Mouse (Mus musculus) limb, embryonic 14.5 days (tissue): Measurements from ENCODE around the gene Stx18. TPM values are rescaled to one million over a fixed set of nuclear protein-coding genes. Genes with fewer than 3 reads are reported as not detected.

Experiments used
- ATAC-seq: fragments of 200-750 bp; cut with Nextera tagmentation; 2 replicates; pipeline ENCODE4 v1.8.0; 2017; ENCODE audit warnings: low read depth, moderate number of reproducible peaks, moderate TSS enrichment; ENCODE audit not compliant: low FRiP score
- DNase-seq: peaks from one replicate; pipeline ENCODE4 v3.0.0-alpha.2; 2015; ENCODE audit warnings: low spot score
- H3K27ac ChIP-seq: fragments of 300-500 bp; sonication (generic); replicated peaks from 2 replicates; pipeline ENCODE4 v1.5.1; 2014; ENCODE audit warnings: low read depth, mild to moderate bottlenecking, low read length, moderate library complexity, mixed read lengths
- H3K27me3 ChIP-seq: fragments of 300-500 bp; sonication (generic); 2 replicates; pipeline ENCODE4 v1.6.1; 2014; ENCODE audit warnings: low read length, mixed read lengths; ENCODE audit not compliant: control insufficient read depth, insufficient read depth
- H3K36me3 ChIP-seq: fragments of 300-500 bp; sonication (generic); 2 replicates; pipeline ENCODE4 v1.6.1; 2014; ENCODE audit warnings: mild to moderate bottlenecking, low read length, moderate library complexity, mixed read lengths; ENCODE audit not compliant: control insufficient read depth, insufficient read depth
- H3K4me1 ChIP-seq: fragments of 300-500 bp; sonication (generic); 2 replicates; pipeline ENCODE4 v1.6.1; 2014; ENCODE audit warnings: antibody characterized with exemption, low read length, mixed read lengths; ENCODE audit not compliant: control insufficient read depth, insufficient read depth
- H3K4me2 ChIP-seq: fragments of 300-500 bp; sonication (generic); replicated peaks from 2 replicates; pipeline ENCODE4 v1.6.1; 2014; ENCODE audit warnings: low read depth, mild to moderate bottlenecking, low read length, moderate library complexity; ENCODE audit not compliant: severe bottlenecking
- H3K4me3 ChIP-seq: fragments of 300-500 bp; sonication (generic); replicated peaks from 2 replicates; pipeline ENCODE4 v1.5.1; 2014; ENCODE audit warnings: low read length
- H3K9ac ChIP-seq: fragments of 300-500 bp; sonication (generic); 2 replicates; pipeline ENCODE4 v1.6.1; 2014; ENCODE audit warnings: mild to moderate bottlenecking, low read depth, low read length, moderate library complexity; ENCODE audit not compliant: severe bottlenecking
- H3K9me3 ChIP-seq: fragments of 300-500 bp; sonication (generic); 2 replicates; pipeline ENCODE4 v1.6.1; 2016; ENCODE audit warnings: low read length; ENCODE audit not compliant: control insufficient read depth
- POLR2A ChIP-seq: fragments of 200-500 bp; IDR thresholded peaks from 2 replicates; pipeline ENCODE4 v1.8.0; 2012; ENCODE audit warnings: inconsistent platforms, mild to moderate bottlenecking, moderate library complexity, borderline replicate concordance; ENCODE audit not compliant: insufficient read depth, insufficient read length; ENCODE audit errors: extremely low read depth
- WGBS: fragments of 180-500 bp; shearing (Covaris S2); extraction: QIAGEN DNeasy Blood & Tissue Kit; methylation state at CpG from one replicate; pipeline ENCODE4 v1.1.7; 2014; 5-methylcytosine and 5-hydroxymethylcytosine counted together
- polyA plus RNA-seq, 2 experiments: library from polyadenylated mRNA; depleted of rRNA in 1 of 2; stranded (reverse) in 1 of 2; unstranded in 1 of 2; fragments of >200 nt; fragmentation: Nextera tagmentation in 1 of 2; extraction: Ambion mirVana in 1 of 2; gene quantifications; 2 replicates each; pipeline versions ENCODE4 v1.2.1 to v1.2.3; 2012 to 2014

Gene Stx18
- polyA plus RNA-seq, 2 experiments: 43.1 to 52.3 TPM

GRCm38 (mm10) chr5:38151264-38151663 lies 112.7 kb downstream of the Stx18 start:
- DNase-seq (no peak), ATAC-seq (no peak)
- no peak for TF ChIP-seq POLR2A
- WGBS: 84% methylated on average over 3 of the region's 3 CpGs
- H3K4me1 ChIP-seq: no peaks in the 10 kb centered on the region
- no peaks in the 10 kb centered on the region for H3K9me3 ChIP-seq
- no peak overlapping the region for H3K27ac ChIP-seq
- H3K4me2 ChIP-seq: no peak overlapping the region
- H3K36me3 ChIP-seq: peaks cover 93% of the 10 kb centered on the region
- no peaks in the 10 kb centered on the region for H3K27me3 ChIP-seq
- no peak overlapping the region for H3K9ac ChIP-seq
- no peak overlapping the region for H3K4me3 ChIP-seq

- Histone ChIP-seq H3K27me3 (no peaks in the 10 kb centered on the region), H3K4me2 (no peak overlapping the region), H3K9me3 (no peaks in the 10 kb centered on the region), H3K36me3 (peaks cover 93% of the 10 kb centered on the region), H3K27ac (no peak overlapping the region), H3K4me1 (no peaks in the 10 kb centered on the region), H3K9ac (no peak overlapping the region), H3K4me3 (no peak overlapping the region)
- no peak for TF ChIP-seq POLR2A
- DNase-seq (no peak), ATAC-seq (no peak)
- 81% methylated on average over 10 of the region's 10 CpGs for WGBS
Measured at GRCm38 (mm10) chr5:38152201-38153108, 113.9 kb downstream of the Stx18 start.

GRCm38 (mm10) chr5:38153636-38154035 lies 115.1 kb downstream of the Stx18 start:
- no peak overlapping the region for H3K9ac ChIP-seq
- H3K4me3 ChIP-seq: no peak overlapping the region
- peaks cover 84% of the 10 kb centered on the region for H3K36me3 ChIP-seq
- no peak overlapping the region for H3K27ac ChIP-seq
- no peak for TF ChIP-seq POLR2A
- no peak overlapping the region for H3K4me2 ChIP-seq
- no peaks in the 10 kb centered on the region for H3K27me3 ChIP-seq
- H3K9me3 ChIP-seq: no peaks in the 10 kb centered on the region
- WGBS: 84% methylated on average over 5 of the region's 5 CpGs
- no peak for DNase-seq
- no peak for ATAC-seq
- peaks cover 5% of the 10 kb centered on the region; the same call in 1 of the 2 replicates for H3K4me1 ChIP-seq

GRCm38 (mm10) chr5:38157481-38158020 lies 119.0 kb downstream of the Stx18 start:
- whole genome bisulfite sequencing: 70% methylated on average over 9 of the region's 9 CpGs
- ATAC-seq: no peak
- no peak for DNase-seq
- Histone ChIP-seq H3K4me2 (peak overlapping the region; percentile 86), H3K4me3 (peak overlapping the region; percentile 69), H3K9me3 (no peaks in the 10 kb centered on the region), H3K9ac (peak overlapping the region; percentile 76; the same call in 1 of the 2 replicates), H3K27me3 (peaks cover 11% of the 10 kb centered on the region; the same call in 1 of the 2 replicates), H3K36me3 (peaks cover 50% of the 10 kb centered on the region), H3K4me1 (peaks cover 5% of the 10 kb centered on the region), H3K27ac (no peak overlapping the region)
- no peak for TF ChIP-seq POLR2A

GRCm38 (mm10) chr5:38158501-38158946 lies 120.0 kb downstream of the Stx18 start:
- H3K27me3 ChIP-seq: peaks cover 11% of the 10 kb centered on the region; the same call in 1 of the 2 replicates
- H3K4me1 ChIP-seq: peaks cover 5% of the 10 kb centered on the region
- H3K27ac ChIP-seq: 0 out of 2 replicates have a peak overlapping the region, but pooled peaks have one; percentile 1
- H3K9ac ChIP-seq: peak overlapping the region; percentile 76
- H3K4me3 ChIP-seq: peak overlapping the region; percentile 69
- H3K9me3 ChIP-seq: no peaks in the 10 kb centered on the region
- no peak for DNase-seq
- H3K4me2 ChIP-seq: peak overlapping the region; percentile 86
- H3K36me3 ChIP-seq: peaks cover 41% of the 10 kb centered on the region
- ATAC-seq: no peak; the same call in 1 of the 2 replicates
- WGBS: 2% methylated on average over 17 of the region's 17 CpGs
- TF ChIP-seq POLR2A: no peak
